Mouse (Mus musculus) kidney, adult 2 months (tissue): Measurements from ENCODE around the gene Wrb. TPM values are rescaled to one million over a fixed set of nuclear protein-coding genes. Genes with fewer than 3 reads are reported as not detected.
"Not testable (repeated sequence)": the region's sequence is repeated elsewhere in the genome, so short reads cannot be mapped to it uniquely, and the experiment has no call there.

Experiments used
- DNase-seq: peaks from one replicate; pipeline ENCODE4 v3.0.0; 2021
- H3K27ac ChIP-seq: fragments of 200-500 bp; 2 replicates; pipeline ENCODE4 v1.5.1; 2012; ENCODE audit warnings: low read depth, low read length, control low read depth, inconsistent platforms; ENCODE audit not compliant: insufficient read depth
- H3K27me3 ChIP-seq: fragments of 200-500 bp; replicated peaks from 2 replicates; pipeline ENCODE4 v1.6.1; 2012; ENCODE audit warnings: mild to moderate bottlenecking, moderate library complexity, low read length, inconsistent platforms; ENCODE audit not compliant: control insufficient read depth, insufficient read depth
- H3K36me3 ChIP-seq: fragments of 200-500 bp; 2 replicates; pipeline ENCODE4 v1.6.1; 2012; ENCODE audit warnings: mild to moderate bottlenecking, moderate library complexity, low read length, inconsistent platforms; ENCODE audit not compliant: control insufficient read depth, insufficient read depth
- H3K4me1 ChIP-seq: fragments of 200-500 bp; 2 replicates; pipeline ENCODE4 v1.6.1; 2011; ENCODE audit warnings: low read length; ENCODE audit not compliant: control insufficient read depth, insufficient read depth
- H3K4me3 ChIP-seq: fragments of 200-500 bp; 2 replicates; pipeline ENCODE4 v1.5.1; 2011; ENCODE audit warnings: mild to moderate bottlenecking, low read depth, low read length, control low read depth; ENCODE audit not compliant: insufficient read depth
- CTCF ChIP-seq: fragments of 200-500 bp; conservative IDR thresholded peaks from 2 replicates; pipeline ENCODE4 v1.5.1; 2011; ENCODE audit warnings: low read depth, mild to moderate bottlenecking, control low read depth, low read length, moderate library complexity, mixed read lengths; ENCODE audit not compliant: insufficient read depth, insufficient read length
- POLR2A ChIP-seq: fragments of 200-500 bp; IDR thresholded peaks from one replicate; pipeline ENCODE4 v1.6.1; 2011; ENCODE audit warnings: low read depth, low read length, control low read depth
- WGBS: fragments of 180-500 bp; shearing (Covaris S2); methylation state at CpG from one replicate; pipeline ENCODE4 v1.1.7; 2018; 5-methylcytosine and 5-hydroxymethylcytosine counted together
- polyA plus RNA-seq: library from polyadenylated mRNA; depleted of rRNA; stranded (reverse); fragments of >200 nt; gene quantifications from 2 replicates; pipeline ENCODE4 v1.2.3, GENCODE M21; 2012

The Wrb gene
- polyA plus RNA-seq, 1 experiment: 46.9 TPM

DNA sequence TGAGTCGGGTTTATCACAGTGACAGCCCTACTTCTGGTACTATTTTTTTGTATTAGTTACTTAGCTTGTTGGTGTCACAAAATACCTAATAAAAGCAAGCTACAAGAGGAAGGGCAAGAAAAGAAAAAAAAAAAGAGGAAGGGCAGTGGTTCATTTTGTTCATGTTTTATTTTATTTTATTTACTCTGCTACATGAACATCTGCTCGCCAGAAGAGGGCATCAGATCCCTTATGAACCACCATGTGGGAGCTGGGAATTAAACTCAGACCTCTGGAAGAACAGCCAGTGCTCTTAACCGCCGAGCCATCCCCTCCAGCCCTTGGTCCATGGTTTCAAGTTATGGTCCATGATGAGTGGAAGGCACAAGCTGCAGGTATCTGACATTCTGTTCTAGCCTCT lies 30.5 kb upstream of the Wrb start:
- H3K4me3 ChIP-seq: no peak overlapping the region
- H3K4me1 ChIP-seq: no peaks in the 10 kb centered on the region
- TF ChIP-seq POLR2A: no peak
- TF ChIP-seq CTCF: peak; percentile 22; the same call in 1 of the 2 replicates
- H3K36me3 ChIP-seq: no peaks in the 10 kb centered on the region
- DNase-seq: peak; percentile 12
- WGBS: 49% methylated on average over 4 of the region's 4 CpGs
- H3K27ac ChIP-seq: no peak overlapping the region
- H3K27me3 ChIP-seq: no peaks in the 10 kb centered on the region

DNA sequence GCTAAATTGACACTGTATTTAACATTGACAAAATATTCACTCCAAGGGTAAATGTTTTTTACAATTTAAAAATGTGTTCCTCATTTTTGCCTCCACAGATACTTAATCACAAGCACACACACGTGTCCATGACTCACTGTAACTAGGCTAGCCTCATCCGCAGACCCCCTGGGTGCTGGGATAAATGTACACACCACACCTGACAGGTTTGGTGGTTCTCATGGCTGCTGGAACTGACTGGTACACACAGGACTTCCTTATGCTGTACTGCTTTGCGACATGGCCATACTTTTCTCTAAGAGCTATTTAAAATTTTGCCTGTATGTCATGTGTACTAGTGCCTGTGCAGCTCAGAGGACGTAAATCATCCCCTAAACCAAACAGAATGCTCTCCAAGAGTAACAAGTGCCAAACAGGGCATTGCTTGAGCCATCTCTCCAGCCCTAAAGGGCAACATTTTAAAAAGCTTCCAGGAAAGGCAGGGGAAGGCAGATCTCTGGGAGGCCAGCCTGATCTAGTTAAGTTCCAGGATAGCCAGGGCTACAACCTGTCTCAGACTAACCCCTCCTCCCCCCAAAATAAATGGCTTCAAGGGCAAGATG lies 25.1 kb upstream of the Wrb start:
- H3K4me3 ChIP-seq: no peak overlapping the region
- no peaks in the 10 kb centered on the region for H3K4me1 ChIP-seq
- TF ChIP-seq POLR2A (no peak), CTCF (no peak)
- no peak overlapping the region for H3K27ac ChIP-seq
- no peaks in the 10 kb centered on the region for H3K27me3 ChIP-seq
- DNase-seq: no peak
- WGBS: 70% methylated on average over 4 of the region's 4 CpGs
- H3K36me3 ChIP-seq: no peaks in the 10 kb centered on the region; the same call in 1 of the 2 replicates

DNA sequence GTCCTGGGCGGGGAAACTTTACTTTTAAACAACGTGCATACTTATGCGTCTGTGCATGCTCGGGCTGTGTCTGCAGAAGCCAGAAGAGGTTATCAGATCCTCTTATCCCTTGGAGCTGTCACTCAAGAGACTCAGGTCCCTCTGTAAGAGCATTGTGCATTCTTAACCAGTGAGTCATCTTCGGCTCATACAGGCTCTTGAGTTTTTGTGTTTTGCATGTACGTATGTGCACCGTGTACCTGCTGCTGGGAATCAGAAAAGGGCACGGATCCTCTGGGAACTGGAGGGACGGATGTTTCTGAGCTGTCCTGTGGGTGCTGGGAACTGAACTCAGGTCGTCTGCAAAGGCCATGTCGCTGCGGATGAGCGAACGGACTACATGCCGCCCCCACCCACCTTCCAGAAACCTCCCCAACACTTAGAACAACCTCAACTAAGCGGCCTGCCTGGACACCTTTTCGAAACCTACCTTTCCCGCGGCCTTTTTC lies 18.5 kb upstream of the Wrb start:
- Histone ChIP-seq H3K27ac (0 out of 2 replicates have a peak overlapping the region, but pooled peaks have one; percentile 6), H3K27me3 (no peaks in the 10 kb centered on the region), H3K4me3 (peak overlapping the region; percentile 85), H3K36me3 (no peaks in the 10 kb centered on the region; the same call in 1 of the 2 replicates), H3K4me1 (peaks cover 7% of the 10 kb centered on the region; the same call in 1 of the 2 replicates)
- TF ChIP-seq CTCF (no peak), POLR2A (no peak)
- WGBS: 7% methylated on average over 19 of the region's 19 CpGs
- no peak for DNase-seq

DNA sequence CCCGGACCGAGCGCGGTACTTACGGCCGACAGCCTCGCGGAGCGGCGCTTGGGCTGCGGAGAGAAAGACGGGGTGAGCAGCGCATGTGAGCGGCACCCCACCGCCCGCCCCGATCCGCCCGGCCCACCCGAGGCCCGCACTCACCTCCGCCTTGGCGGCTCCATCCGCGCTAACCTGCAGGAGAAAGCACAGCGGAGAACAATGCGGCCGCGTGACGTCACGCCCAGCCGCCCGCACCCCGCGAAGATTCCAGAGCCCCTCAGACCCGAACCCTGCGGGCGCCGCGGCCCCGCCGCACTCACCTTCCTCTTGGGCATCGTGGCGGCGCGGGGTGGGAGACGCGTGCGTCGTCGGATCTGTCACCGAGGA lies 17.9 kb upstream of the Wrb start:
- DNase-seq: no peak
- H3K4me3 ChIP-seq: peak overlapping the region; percentile 85
- WGBS: 0% methylated on average over 49 of the region's 52 CpGs

DNA sequence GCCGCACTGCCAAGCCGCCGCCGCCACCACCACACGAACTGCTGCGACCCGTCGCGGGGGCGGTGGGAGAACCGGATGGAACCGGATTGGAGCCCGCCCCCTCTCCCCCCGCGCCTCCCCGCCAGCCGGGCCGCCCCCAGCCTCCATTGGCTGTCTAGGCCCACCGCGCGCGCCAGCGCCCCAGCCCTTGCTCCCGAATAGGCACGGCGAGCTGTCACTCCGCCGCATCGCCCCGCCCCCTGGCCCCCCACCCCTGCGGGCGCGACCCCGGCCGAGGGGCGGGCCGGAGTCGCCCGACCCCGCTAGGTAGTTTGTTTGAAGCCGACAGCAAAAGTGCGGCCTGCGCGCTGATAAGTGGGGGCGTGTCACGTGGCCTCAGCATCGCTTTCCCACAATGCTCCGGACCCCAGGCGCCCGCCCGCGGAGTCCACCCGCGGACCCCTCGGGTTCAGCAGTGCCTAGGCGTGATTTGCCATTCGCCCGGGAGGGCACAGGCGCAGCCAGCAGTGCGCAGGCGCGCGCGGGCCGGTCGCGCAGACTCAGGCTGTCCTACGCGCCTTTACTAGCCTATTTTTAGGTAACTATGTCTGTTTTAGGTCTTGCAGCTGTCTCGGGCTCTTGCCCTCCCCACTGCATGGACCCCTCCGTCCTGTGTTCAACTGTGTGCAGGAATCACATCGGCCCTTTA lies 17.4 kb upstream of the Wrb start, which contains the start of gene Hmgn1:
Gene Hmgn1 (minus strand): TSS at position 73 of the 688 bp plus-strand sequence.
- under 1% methylated on average over 68 of the region's 72 CpGs for WGBS
- Histone ChIP-seq H3K27ac (peak within 1 kb of the TSS; percentile 89), H3K36me3 (no peaks in the 10 kb centered on the region; the same call in 1 of the 2 replicates), H3K4me1 (peaks cover 7% of the 10 kb centered on the region; the same call in 1 of the 2 replicates), H3K27me3 (no peaks in the 10 kb centered on the region), H3K4me3 (peak within 1 kb of the TSS; percentile 85)
- no peak for TF ChIP-seq CTCF
- peak; percentile 61 for TF ChIP-seq POLR2A
- DNase-seq: peak; percentile 99

More for the DNA sequence above, 17.9 kb upstream of the Wrb start:
- Histone ChIP-seq H3K4me1 (peaks cover 7% of the 10 kb centered on the region; the same call in 1 of the 2 replicates), H3K36me3 (no peaks in the 10 kb centered on the region; the same call in 1 of the 2 replicates), H3K27me3 (no peaks in the 10 kb centered on the region), H3K27ac (peak overlapping the region; percentile 84)
- TF ChIP-seq POLR2A (no peak), CTCF (no peak)

DNA sequence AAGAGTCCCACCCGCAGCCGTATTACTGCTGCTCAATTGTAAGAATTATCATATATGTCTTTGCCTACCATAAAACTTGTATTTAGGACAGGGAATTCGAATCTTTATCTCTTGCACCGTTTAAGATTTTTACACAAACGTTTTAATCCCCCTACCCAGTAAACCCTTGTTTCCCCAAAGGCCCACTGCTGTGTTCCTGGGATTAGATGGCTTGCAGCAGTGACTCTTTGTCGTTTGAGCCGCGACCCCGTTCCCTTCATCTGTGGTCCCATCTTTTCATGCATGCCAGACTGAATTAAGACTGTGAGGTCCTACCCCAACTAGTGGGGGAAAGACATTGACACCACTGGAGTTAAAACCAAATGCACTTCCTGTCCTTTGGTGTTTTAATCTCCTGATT lies 16.7 kb upstream of the Wrb start:
- Histone ChIP-seq H3K27ac (peak overlapping the region; percentile 89), H3K27me3 (no peaks in the 10 kb centered on the region), H3K4me3 (peak overlapping the region; percentile 85), H3K4me1 (peaks cover 7% of the 10 kb centered on the region; the same call in 1 of the 2 replicates), H3K36me3 (no peaks in the 10 kb centered on the region; the same call in 1 of the 2 replicates)
- DNase-seq: no peak
- TF ChIP-seq POLR2A (no peak), CTCF (no peak)
- WGBS: 5% methylated on average over 9 of the region's 9 CpGs

DNA sequence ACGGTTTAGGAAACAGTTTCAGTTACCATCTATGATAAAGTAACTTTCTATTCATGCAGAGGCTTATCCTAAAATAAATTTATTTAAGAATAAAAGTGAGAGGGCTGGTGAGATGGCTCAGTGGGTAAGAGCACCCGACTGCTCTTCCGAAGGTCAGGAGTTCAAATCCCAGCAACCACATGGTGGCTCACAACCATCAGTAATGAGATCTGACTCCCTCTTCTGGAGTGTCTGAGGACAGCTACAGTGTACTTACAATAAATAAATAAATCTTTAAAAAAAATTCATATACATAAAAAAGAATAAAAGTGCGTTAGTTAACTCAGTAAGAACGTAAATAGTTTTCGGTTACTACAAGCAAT lies 478 bp upstream of the Wrb start:
- 23% methylated on average over 6 of the region's 6 CpGs for WGBS
- H3K27ac ChIP-seq, H3K36me3 ChIP-seq, H3K27me3 ChIP-seq, H3K4me1 ChIP-seq, DNase-seq, H3K4me3 ChIP-seq: not testable (repeated sequence)
